Mouse (Mus musculus) embryo, embryonic 11.5 days (tissue): Measurements from ENCODE around the gene Usp6nl.

Source experiments
- DNase-seq: peaks from one replicate; pipeline ENCODE4 v3.0.0-alpha.2; 2012; ENCODE audit warnings: low read depth, low spot score

Gene Usp6nl

GRCm38 (mm10) chr2:6467318-6467717, 144.9 kb downstream of the Usp6nl start:
- DNase-seq, result no peak

DNA sequence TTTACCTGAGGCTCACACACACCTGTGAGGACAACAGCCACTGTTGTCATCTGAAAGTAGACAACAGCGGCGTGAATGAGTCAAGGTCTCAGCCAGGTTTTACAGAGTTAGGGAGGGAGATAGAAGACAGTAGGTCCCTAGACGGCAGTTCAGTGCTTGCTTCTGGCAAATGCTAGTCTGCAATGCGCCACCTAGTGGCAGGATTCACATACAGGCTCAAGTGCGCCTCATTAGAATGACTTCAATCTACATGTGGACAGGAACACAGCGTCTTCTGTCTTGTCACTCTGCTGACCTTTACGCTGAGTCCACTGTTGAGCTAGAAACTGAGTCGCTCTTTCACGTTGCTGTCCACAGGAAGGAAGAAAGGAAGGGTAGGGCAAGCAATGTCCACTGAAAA, 146.7 kb downstream of the Usp6nl start:
- peak; percentile 67 for DNase-seq

GRCm38 (mm10) chr2:6471110-6471611, 148.7 kb downstream of the Usp6nl start:
- DNase-seq, result no peak

DNA sequence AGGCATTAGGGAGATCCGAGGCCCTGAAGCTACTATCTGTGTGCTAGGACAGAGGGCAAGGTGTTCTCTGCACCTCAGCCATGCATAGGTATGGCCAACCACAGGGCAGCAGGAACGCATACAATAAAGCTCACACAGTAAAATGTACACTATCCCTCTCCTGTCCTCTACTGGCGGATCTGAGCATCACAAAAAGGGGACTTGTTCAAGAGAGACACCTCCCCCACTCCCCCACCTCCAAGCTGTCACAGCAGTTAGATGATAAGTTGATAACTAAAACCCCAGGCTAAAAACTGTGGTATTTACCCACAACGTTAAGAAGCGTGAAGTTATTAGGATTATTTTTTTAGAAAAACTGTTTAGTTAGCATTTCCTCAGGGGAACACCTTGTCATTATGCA, 151.4 kb downstream of the Usp6nl start:
- DNase-seq, result no peak

- no peak for DNase-seq
Observed at GRCm38 (mm10) chr2:6477884-6478283, 155.4 kb downstream of the Usp6nl start.

DNA sequence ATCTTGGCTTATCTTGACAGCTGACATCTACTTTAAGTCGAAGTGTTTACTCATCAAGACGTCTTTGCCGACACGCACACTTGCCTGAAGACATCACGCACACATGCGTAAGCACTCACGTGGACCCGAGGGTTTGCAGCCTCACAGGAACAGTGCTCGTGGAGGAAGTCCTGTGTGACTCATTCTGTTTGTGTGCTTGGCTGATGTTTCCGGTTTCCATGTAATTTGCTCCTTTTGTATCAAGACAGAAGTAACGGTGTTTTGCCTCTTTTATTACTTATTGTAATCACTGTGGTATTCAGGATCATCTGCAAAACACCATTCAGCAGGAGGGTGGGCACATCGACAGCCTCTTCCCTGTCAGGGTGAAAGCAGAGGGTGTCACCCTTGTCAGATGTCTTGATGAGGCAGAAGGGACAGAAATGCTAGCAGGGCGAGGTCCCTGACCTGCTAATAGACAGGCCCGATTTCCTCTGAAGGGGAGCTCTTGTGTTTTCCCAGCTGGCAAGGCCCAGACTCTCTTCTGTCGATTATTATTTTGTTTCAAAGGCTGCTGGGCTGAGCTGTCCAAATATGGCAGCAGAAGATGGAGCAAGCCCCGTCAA, 156.0 kb downstream of the Usp6nl start:
- DNase-seq, result no peak

DNA sequence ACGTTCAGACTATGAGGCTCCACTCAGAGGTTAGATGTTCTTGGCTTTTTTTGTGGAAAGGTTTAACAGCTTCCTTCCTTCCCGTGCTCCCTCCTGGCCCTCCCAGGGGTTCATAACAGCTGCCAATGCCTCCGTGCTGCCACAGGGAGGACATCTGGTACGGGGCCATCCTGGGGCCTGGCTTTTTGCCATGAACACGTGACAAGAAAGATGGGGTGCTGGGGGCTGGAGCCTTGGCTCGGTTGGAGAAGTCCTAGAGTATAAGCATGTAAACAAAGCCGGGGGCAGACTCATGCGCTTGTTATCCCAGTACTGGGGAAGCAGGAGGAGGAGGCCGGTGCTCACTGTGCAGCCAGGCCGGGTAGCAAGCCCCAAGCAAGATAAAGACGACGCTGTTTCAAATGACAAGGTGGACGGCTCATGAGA, 156.5 kb downstream of the Usp6nl start:
- DNase-seq, result no peak

GRCm38 (mm10) chr2:6479620-6480019, 157.2 kb downstream of the Usp6nl start:
- no peak for DNase-seq

DNA sequence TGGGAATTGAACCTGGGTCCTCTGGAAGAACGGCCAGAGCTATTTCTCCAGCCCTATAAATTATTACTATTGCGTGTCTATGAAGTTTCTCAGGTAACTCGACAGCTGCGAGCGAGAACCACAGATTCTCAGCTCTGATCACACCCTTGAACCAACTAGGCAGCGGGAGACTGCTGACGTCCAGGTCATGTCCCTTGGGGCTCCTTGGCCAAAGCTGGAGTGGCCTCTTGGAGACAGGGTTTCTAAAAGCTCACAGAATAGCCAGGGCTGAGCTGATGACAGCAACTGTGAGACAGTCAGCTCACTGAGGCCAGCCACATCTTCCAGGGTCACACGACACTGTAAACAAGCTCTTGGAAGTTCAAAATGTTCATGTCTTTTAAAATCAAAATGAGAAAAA, 159.5 kb downstream of the Usp6nl start:
- no peak for DNase-seq

GRCm38 (mm10) chr2:6482411-6482810, 159.9 kb downstream of the Usp6nl start:
- DNase-seq, result no peak

DNA sequence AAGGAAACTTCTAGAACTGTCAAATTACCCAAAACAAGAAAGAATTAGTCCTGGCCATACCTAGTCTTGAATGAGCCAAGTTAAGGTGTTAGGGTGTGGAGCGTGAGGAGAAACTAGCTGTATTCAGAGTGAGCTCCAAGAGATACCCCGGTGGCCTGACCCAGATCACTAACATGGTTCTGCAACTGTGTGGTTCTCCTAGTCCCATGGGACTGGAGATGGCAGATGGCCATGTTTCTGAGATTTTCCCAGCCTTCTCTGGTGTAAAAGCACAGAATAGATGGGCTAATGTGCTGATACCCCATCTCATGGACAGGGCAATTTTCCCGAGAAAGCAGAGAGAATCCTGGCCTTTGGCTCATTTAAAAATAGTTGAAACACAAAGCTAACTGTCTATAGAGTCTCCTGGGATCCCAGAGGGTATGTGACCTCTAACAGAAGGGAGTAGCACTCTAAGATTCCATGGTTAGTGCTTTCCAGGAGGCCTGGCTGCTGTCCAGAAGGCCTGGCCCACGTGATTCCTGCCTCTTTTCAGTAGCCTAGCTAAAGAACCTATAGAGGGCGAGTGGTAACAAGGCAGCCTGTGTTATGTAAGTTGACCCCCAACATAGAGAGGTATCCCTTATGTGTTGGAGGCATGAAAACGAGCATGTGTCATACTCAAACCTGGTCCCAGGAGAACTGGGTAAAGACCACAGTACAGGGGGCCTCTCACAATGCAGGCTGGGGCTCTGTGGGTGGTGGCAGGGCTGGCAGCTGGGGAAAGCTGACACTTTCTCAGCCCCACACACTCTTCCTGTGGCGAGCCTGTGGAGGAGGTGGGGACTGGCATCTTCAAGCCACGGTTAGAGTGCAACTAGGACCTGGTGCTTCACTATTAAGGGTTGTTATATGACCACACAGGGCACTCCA, 160.9 kb downstream of the Usp6nl start:
- DNase-seq, result no peak

GRCm38 (mm10) chr2:6484179-6484578, 161.7 kb downstream of the Usp6nl start:
- DNase-seq, result no peak

GRCm38 (mm10) chr2:6487566-6488488, 165.4 kb downstream of the Usp6nl start:
- DNase-seq, result no peak

GRCm38 (mm10) chr2:6488489-6489056, 166.1 kb downstream of the Usp6nl start:
- DNase-seq, result no peak

GRCm38 (mm10) chr2:6490076-6490475, 167.6 kb downstream of the Usp6nl start:
- no peak for DNase-seq

- no peak for DNase-seq
Observed at GRCm38 (mm10) chr2:6490870-6491269, 168.4 kb downstream of the Usp6nl start.

DNA sequence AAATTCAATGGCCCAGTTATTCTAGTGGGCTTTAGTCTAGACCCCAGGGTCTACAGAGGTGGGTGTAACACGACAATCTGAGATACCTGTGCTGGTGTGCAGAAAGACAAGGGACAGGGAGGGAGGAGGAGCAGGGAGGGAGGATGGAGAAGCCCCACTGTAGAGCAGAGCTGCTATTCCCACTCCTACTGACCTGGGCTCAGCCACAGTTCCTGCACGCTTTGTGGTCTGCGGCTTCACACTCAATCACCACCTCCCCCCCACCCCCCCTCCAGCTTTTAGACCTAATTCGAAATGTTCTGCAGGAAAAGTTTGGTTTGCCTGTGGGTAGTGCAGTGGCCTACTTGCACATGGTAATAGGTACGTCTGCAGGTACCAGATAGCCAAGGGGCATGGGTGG, 171.4 kb downstream of the Usp6nl start:
- DNase-seq, result no peak
